Mouse (Mus musculus) liver, embryonic 14.5 days (tissue): ENCODE measurements around the gene Apln.

Source experiments
- CTCF ChIP-seq: IDR thresholded peaks from 2 replicates; pipeline ENCODE4 v1.5.1; 2016; ENCODE audit warnings: antibody characterized with exemption, low read depth, control low read depth
- EP300 ChIP-seq: IDR thresholded peaks from 2 replicates; pipeline ENCODE4 v1.6.1; 2016; ENCODE audit warnings: antibody characterized with exemption, low read depth

DNA sequence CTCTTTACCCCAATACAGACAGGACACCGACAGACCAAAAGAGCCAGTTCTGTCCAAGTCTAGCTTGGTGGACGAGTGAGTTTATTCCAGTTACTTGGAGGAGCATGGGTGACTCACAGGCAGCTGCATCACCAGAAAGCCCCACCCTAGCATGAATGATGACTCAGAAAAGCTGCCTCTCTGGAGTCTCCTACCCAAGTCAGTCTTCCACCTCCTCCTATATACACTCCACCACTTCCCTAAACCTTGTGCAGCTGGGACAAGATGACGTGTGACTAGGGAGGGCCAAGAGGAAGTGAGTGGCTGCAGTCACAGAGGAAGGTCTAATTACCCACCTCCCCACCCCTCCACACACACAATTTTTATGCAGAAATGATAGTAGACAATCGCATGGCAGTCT lies 58.1 kb downstream of the Apln start:
- TF ChIP-seq CTCF: no peak
- no peak for TF ChIP-seq EP300
